Mouse (Mus musculus): ENCODE data around the gene 9130019O22Rik. TPM values are rescaled to one million over a fixed set of nuclear protein-coding genes. Genes with fewer than 3 reads are reported as not detected.

The 9130019O22Rik gene
- polyA plus RNA-seq, 1 experiment from 2014 or later: 4.9 TPM

- in situ Hi-C loops (cut with MboI; ENCODE audit: low pct_unique_long_range_greater_than_20kb): no loop called here
- ChIA-PET CTCF (interaction anchor here (1.3 to 2.6 kb wide), 2 partner anchors 13 to 32 kb away, joined by 3 to 8 read pairs; no protein-coding TSS in a partner anchor), POLR2A (interaction anchor here (0.5 kb wide), 1 partner anchor 32 kb away, joined by 3 read pairs; no protein-coding TSS in a partner anchor)
- no peak for ATAC-seq
- TF ChIP-seq CTCF (IDR thresholded peaks at IDR 0.05): no peak
- H3K27me3 ChIP-seq: no peaks in the 10 kb centered on the region
- no peak for DNase-seq (ENCODE audit: low read depth, low spot score)
Observed at GRCm38 (mm10) chr7:127341356-127341755, 45.6 kb downstream of the 9130019O22Rik start.

- POLR2A ChIA-PET: no interaction called here
- no peak for ATAC-seq
Observed at GRCm38 (mm10) chr7:127337636-127338035, 49.3 kb downstream of the 9130019O22Rik start.

DNA sequence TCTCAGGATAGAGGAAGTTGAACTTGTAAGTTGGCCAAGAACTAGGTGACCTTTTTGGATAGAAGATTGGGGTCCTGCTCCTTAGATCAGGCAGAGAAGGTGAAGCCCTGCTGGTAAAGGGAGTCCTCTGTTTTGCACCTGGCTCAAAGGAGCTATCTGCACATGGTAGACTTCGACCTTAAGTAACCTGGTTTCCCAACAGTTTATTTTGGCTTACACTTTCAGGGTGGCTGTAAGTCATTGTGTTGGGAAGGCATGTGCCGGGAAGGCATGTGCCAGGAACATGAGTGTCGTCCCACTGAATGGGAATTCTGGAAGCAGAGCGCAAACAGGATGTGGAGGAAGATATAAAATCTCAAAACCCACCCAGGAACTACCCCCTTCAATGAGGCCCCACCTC is 51.4 kb downstream of the 9130019O22Rik start:
- ChIA-PET POLR2A (no interaction called here), CTCF (interaction anchor here (0.8 to 1.9 kb wide), 4 partner anchors 17 to 26 kb away, joined by 3 to 5 read pairs (median 4); no protein-coding TSS in a partner anchor)

More at GRCm38 (mm10) chr7:127337636-127338035, 49.3 kb downstream of the 9130019O22Rik start:
- no peak for DNase-seq (ENCODE audit: low read depth, low spot score)
- CTCF ChIA-PET: interaction anchor here (1.1 kb wide), 1 partner anchor 24 kb away, joined by 3 read pairs; no protein-coding TSS in a partner anchor
- no peaks in the 10 kb centered on the region for H3K27me3 ChIP-seq
- TF ChIP-seq CTCF (IDR thresholded peaks at IDR 0.05): no peak
- in situ Hi-C loops (cut with MboI; ENCODE audit: low pct_unique_long_range_greater_than_20kb): no loop called here

GRCm38 (mm10) chr7:127333240-127333639 is 53.7 kb downstream of the 9130019O22Rik start:
- DNase-seq (ENCODE audit: low read depth, low spot score) (no peak), ATAC-seq (no peak)
- H3K27me3 ChIP-seq: no peaks in the 10 kb centered on the region
- ChIA-PET POLR2A (no interaction called here), CTCF (no interaction called here)
- in situ Hi-C loops (cut with MboI; ENCODE audit: low pct_unique_long_range_greater_than_20kb): no loop called here
- no peak for TF ChIP-seq CTCF (IDR thresholded peaks at IDR 0.05)

More for the DNA sequence above, 51.4 kb downstream of the 9130019O22Rik start:
- ATAC-seq (no peak), DNase-seq (ENCODE audit: low read depth, low spot score) (no peak)
- in situ Hi-C loops (cut with MboI; ENCODE audit: low pct_unique_long_range_greater_than_20kb): no loop called here
- TF ChIP-seq CTCF (IDR thresholded peaks at IDR 0.05): no peak
- no peaks in the 10 kb centered on the region for H3K27me3 ChIP-seq

Other genes with a start within 250 kb of the 9130019O22Rik start
- gene Spn, start 249.3 kb downstream of the 9130019O22Rik start, polyA plus RNA-seq (2021): 0.21 TPM
- 66.6 TPM for gene Cd2bp2, start 191.1 kb downstream of the 9130019O22Rik start, polyA plus RNA-seq (2021)
- 51.7 TPM for gene Tbc1d10b, start 178.7 kb downstream of the 9130019O22Rik start, polyA plus RNA-seq (2021)
- gene Mylpf, start 178.3 kb downstream of the 9130019O22Rik start, polyA plus RNA-seq (2021): 6.9 TPM
- gene Zfp553, start 154.1 kb downstream of the 9130019O22Rik start, polyA plus RNA-seq (2021): 17.7 TPM
- gene Sept1, start 154.0 kb downstream of the 9130019O22Rik start, polyA plus RNA-seq (2021): 2.1 TPM
- gene Zfp771, start 142.9 kb downstream of the 9130019O22Rik start, polyA plus RNA-seq (2021): 45.1 TPM
- 30.0 TPM for gene Dctpp1, start 126.5 kb downstream of the 9130019O22Rik start, polyA plus RNA-seq (2021)
- 89.8 TPM for gene Sephs2, start 113.1 kb downstream of the 9130019O22Rik start, polyA plus RNA-seq (2021)
- 0.30 TPM for gene Itgal, start 90.9 kb downstream of the 9130019O22Rik start, polyA plus RNA-seq (2021)
- 30.3 TPM for gene Zfp768, start 41.6 kb downstream of the 9130019O22Rik start, polyA plus RNA-seq (2021)
- 4.9 TPM for gene Zfp747, start 11.1 kb downstream of the 9130019O22Rik start, polyA plus RNA-seq (2021)
- gene E430018J23Rik, start 6.5 kb upstream of the 9130019O22Rik start, polyA plus RNA-seq (2021): 10.0 TPM
- 2.9 TPM for gene Zfp764, start 19.7 kb upstream of the 9130019O22Rik start, polyA plus RNA-seq (2021)
- 20.6 TPM for gene Zfp688, start 34.9 kb upstream of the 9130019O22Rik start, polyA plus RNA-seq (2021)
- gene Zfp689, start 62.0 kb upstream of the 9130019O22Rik start, polyA plus RNA-seq (2021): 5.9 TPM
- 71.9 TPM for gene Prr14, start 72.4 kb upstream of the 9130019O22Rik start, polyA plus RNA-seq (2021)
- gene Fbrs, start 92.0 kb upstream of the 9130019O22Rik start, polyA plus RNA-seq (2021): 50.1 TPM
- gene Srcap, start 124.8 kb upstream of the 9130019O22Rik start, polyA plus RNA-seq (2021): 22.8 TPM
- gene Gm42715, start 132.4 kb upstream of the 9130019O22Rik start, polyA plus RNA-seq (2021): 21.1 TPM
- gene Tmem265, start 174.2 kb upstream of the 9130019O22Rik start, polyA plus RNA-seq (2021): not detected
- 48.6 TPM for gene Phkg2, start 186.2 kb upstream of the 9130019O22Rik start, polyA plus RNA-seq (2021)
- 22.0 TPM for gene Ccdc189, start 201.4 kb upstream of the 9130019O22Rik start, polyA plus RNA-seq (2021)
- gene Rnf40, start 201.6 kb upstream of the 9130019O22Rik start, polyA plus RNA-seq (2021): 42.7 TPM
- gene Zfp629, start 228.6 kb upstream of the 9130019O22Rik start, polyA plus RNA-seq (2021): 20.6 TPM

All from Patski (cell line).